Comparison of ENCODE assay signal across 17 mouse cellular contexts in the genomic region with DNA sequence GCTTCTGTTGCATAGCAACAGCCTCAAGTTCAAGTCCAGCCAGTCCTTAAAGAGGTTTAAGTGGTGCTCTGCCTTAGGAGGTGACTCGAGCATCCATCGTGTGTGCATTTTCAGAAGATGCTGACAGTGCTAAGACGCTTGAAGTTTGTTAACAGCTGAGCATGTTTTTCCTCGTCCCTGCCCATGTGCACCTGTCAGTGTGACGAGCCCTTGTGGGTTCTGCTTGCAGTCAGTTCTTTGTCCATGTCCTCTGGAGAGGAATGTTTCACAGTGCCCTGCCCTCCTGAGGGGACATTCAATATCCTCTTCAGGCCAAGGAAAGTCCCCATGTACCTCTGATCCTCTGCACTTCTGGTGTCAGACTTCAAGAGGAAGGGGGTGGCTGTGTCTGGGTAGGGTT. TPM values are rescaled to one million over a fixed set of nuclear protein-coding genes. Genes with fewer than 3 reads are reported as not detected.
"Had no signal": no experiment of that assay in that cellular context is flagged by ENCODE, and none has a peak within 500 bp of the region (broad histone marks: within the 10 kb centered on the region; RNA-seq: fewer than 3 reads in every experiment).

No protein-coding gene starts in this region.

- H3K4me3 ChIP-seq: midbrain, embryonic 10.5 days; midbrain, embryonic 12.5 days; neural tube, embryonic 12.5 days had no signal

- ATAC-seq: midbrain, embryonic 16.5 days had no signal

- H3K4me2 ChIP-seq: lung, embryonic 14.5 days; midbrain, embryonic 12.5 days; neural tube, embryonic 12.5 days had no signal

- H3K4me1 ChIP-seq: midbrain, embryonic 10.5 days; midbrain, embryonic 12.5 days; neural tube, embryonic 12.5 days had no signal

- DNase-seq: lung, adult 18-20 months; lung, embryonic 14.5 days; lung, postnatal 10 days; lung, postnatal 4 days; midbrain, embryonic 14.5 days; right cerebral cortex, postnatal 25 days; right cerebral cortex, postnatal 4 days; spleen, adult 18-20 months; thymus, adult 18-20 months; thymus, postnatal 14 days; thymus, postnatal 36 days had no signal

- H3K27me3 ChIP-seq: midbrain, embryonic 12.5 days; neural tube, embryonic 12.5 days had no signal

- H3K27ac ChIP-seq: midbrain, embryonic 10.5 days; midbrain, embryonic 12.5 days; neural tube, embryonic 12.5 days had no signal

- H3K36me3 ChIP-seq: midbrain, embryonic 10.5 days; midbrain, embryonic 12.5 days; neural tube, embryonic 12.5 days had no signal

- H3K9me3 ChIP-seq: midbrain, embryonic 12.5 days had no signal

- H3K9ac ChIP-seq: lung, embryonic 14.5 days; midbrain, embryonic 12.5 days; neural tube, embryonic 12.5 days had no signal

RNA-seq across cellular contexts. Expression of gene Lmod3, which starts 12.5 kb away (rescaled TPM):
- polyA plus RNA-seq: midbrain, embryonic 10.5 days; midbrain, embryonic 12.5 days; midbrain, embryonic 14.5 days; midbrain, embryonic 16.5 days; small intestine, adult 2 months; stomach, embryonic 14.5 days had no signal
